Mouse (Mus musculus): Measurements from ENCODE around the gene Brpf3.

Gene Brpf3

GRCm38 (mm10) chr17:28875316-28875715 lies 74.4 kb downstream of the Brpf3 start:
- DNase-seq = peak; percentile 60 to 71

- no peak for DNase-seq
These were observed 75.4 kb downstream of the Brpf3 start for GRCm38 (mm10) chr17:28876331-28876730.

GRCm38 (mm10) chr17:28876821-28877220 lies 75.9 kb downstream of the Brpf3 start:
- no peak for DNase-seq

GRCm38 (mm10) chr17:28879931-28880391 lies 79.1 kb downstream of the Brpf3 start:
- DNase-seq = peak; percentile 59 to 73

- DNase-seq = peak; percentile 55 to 68
These were observed 81.4 kb downstream of the Brpf3 start for GRCm38 (mm10) chr17:28882316-28882715.

- DNase-seq = no peak
These were observed 81.9 kb downstream of the Brpf3 start for GRCm38 (mm10) chr17:28882810-28883209.

- DNase-seq = no peak
These were observed 83.1 kb downstream of the Brpf3 start for GRCm38 (mm10) chr17:28883941-28884516.

GRCm38 (mm10) chr17:28885231-28885630 lies 84.3 kb downstream of the Brpf3 start:
- no peak for DNase-seq

GRCm38 (mm10) chr17:28886266-28886665 lies 85.4 kb downstream of the Brpf3 start:
- no peak for DNase-seq
